8 mouse cellular contexts compared by ENCODE assay signal in genomic region chr17:71476346-71477020, GRCm38 (mm10). TPM values are rescaled to one million over a fixed set of nuclear protein-coding genes. Genes with fewer than 3 reads are reported as not detected.
A peak's percentile ranks its signal among the peaks of the same experiment; 100 is the strongest.
DNase-seq lines count a peak whose midpoint lies in the region; ATAC-seq lines count a peak whose summit lies in the region.

No protein-coding gene starts in this region.

- 74% methylated on average over 7 of the region's 7 CpGs for WGBS in lung, embryonic 16.5 days
- WGBS in limb, embryonic 13.5 days, result 57% methylated on average over 7 of the region's 7 CpGs
- 68% methylated on average over 7 of the region's 7 CpGs for WGBS in stomach, embryonic 15.5 days

- H3K9me3 ChIP-seq in lung, embryonic 16.5 days (ENCODE audit: control insufficient read depth, low read length), result no peaks in the 10 kb centered on the region
- H3K9me3 ChIP-seq in limb, embryonic 13.5 days, result no peaks in the 10 kb centered on the region
- no peaks in the 10 kb centered on the region for H3K9me3 ChIP-seq in stomach, embryonic 15.5 days

- DNase-seq in adrenal gland, adult 8-10 months, result peak; percentile 28
- DNase-seq in adrenal gland, postnatal 25 days, result no peak
- no peak for DNase-seq in lung, postnatal 10 days
- DNase-seq in layer of hippocampus, postnatal 36 days, result no peak
- no peak for DNase-seq in urinary bladder, postnatal 14 days (ENCODE audit: low spot score)

- peaks cover 12% of the 10 kb centered on the region for H3K4me1 ChIP-seq in lung, embryonic 16.5 days (replicated peaks; ENCODE audit: control insufficient read depth, insufficient read depth, low read length)
- peaks cover 17% of the 10 kb centered on the region for H3K4me1 ChIP-seq in limb, embryonic 13.5 days
- H3K4me1 ChIP-seq in stomach, embryonic 15.5 days, result peaks cover 6% of the 10 kb centered on the region

- H3K27me3 ChIP-seq in lung, embryonic 16.5 days (ENCODE audit: control insufficient read depth, insufficient read depth, low read depth, low read length), result no peaks in the 10 kb centered on the region
- no peaks in the 10 kb centered on the region for H3K27me3 ChIP-seq in limb, embryonic 13.5 days
- no peaks in the 10 kb centered on the region for H3K27me3 ChIP-seq in stomach, embryonic 15.5 days (replicated peaks)

- H3K4me2 ChIP-seq in lung, embryonic 16.5 days (ENCODE audit: low read depth, low read length), result peak overlapping the region; percentile 85
- peak overlapping the region; percentile 86 for H3K4me2 ChIP-seq in limb, embryonic 13.5 days (replicated peaks)
- H3K4me2 ChIP-seq in stomach, embryonic 15.5 days, result peak overlapping the region; percentile 76

- ATAC-seq in lung, embryonic 16.5 days (ENCODE audit: low read depth), result no peak
- ATAC-seq in limb, embryonic 13.5 days (ENCODE audit: low FRiP score, low read depth), result no peak
- ATAC-seq in stomach, embryonic 15.5 days (ENCODE audit: insufficient read depth, low FRiP score, low read depth), result no peak

- H3K36me3 ChIP-seq in lung, embryonic 16.5 days (ENCODE audit: control insufficient read depth, insufficient read depth, low read length), result no peaks in the 10 kb centered on the region
- H3K36me3 ChIP-seq in limb, embryonic 13.5 days, result no peaks in the 10 kb centered on the region
- H3K36me3 ChIP-seq in stomach, embryonic 15.5 days, result no peaks in the 10 kb centered on the region

- H3K27ac ChIP-seq in lung, embryonic 16.5 days (ENCODE audit: low read length), result peak overlapping the region; percentile 99
- H3K27ac ChIP-seq in limb, embryonic 13.5 days, result peak overlapping the region; percentile 99; the same call in 1 of the 2 replicates
- peak overlapping the region; percentile 99; the same call in 1 of the 2 replicates for H3K27ac ChIP-seq in stomach, embryonic 15.5 days

- H3K4me3 ChIP-seq in lung, embryonic 16.5 days (ENCODE audit: low read length), result peak overlapping the region; percentile 92
- H3K4me3 ChIP-seq in limb, embryonic 13.5 days, result peak overlapping the region; percentile 90
- peak overlapping the region; percentile 84; the same call in 1 of the 2 replicates for H3K4me3 ChIP-seq in stomach, embryonic 15.5 days (replicated peaks)

- H3K9ac ChIP-seq in lung, embryonic 16.5 days (ENCODE audit: low read length), result peak overlapping the region; percentile 97
- H3K9ac ChIP-seq in limb, embryonic 13.5 days, result no peak overlapping the region
- no peak overlapping the region for H3K9ac ChIP-seq in stomach, embryonic 15.5 days

RNA-seq across cellular contexts. Expression of gene Smchd1, which starts 1.3 kb away (rescaled TPM):
- total RNA-seq in adrenal gland, adult 8-10 months (2022), result 10 to 100 TPM; 35.0 to 56.7 (median 47.4) TPM
- 43.5 and 43.6 TPM in 2 replicates for total RNA-seq in adrenal gland, postnatal 25 days (2021)
- polyA plus RNA-seq in lung, embryonic 16.5 days (2015; fragmentation: Nextera tagmentation; extraction: Ambion mirVana), result 56.1 and 58.6 TPM in 2 replicates
- polyA plus RNA-seq in limb, embryonic 13.5 days (2015; fragmentation: Nextera tagmentation; extraction: Ambion mirVana), result 72.3 and 81.5 TPM in 2 replicates
- 57.1 and 58.3 TPM in 2 replicates for polyA plus RNA-seq in stomach, embryonic 15.5 days (2015; fragmentation: Nextera tagmentation; extraction: Ambion mirVana)
- total RNA-seq in layer of hippocampus, postnatal 36 days (2021), result 10 to 100 TPM; 32.0 to 39.4 TPM

RNA-seq across cellular contexts. Expression of gene Gm4707, which starts 16.8 kb away (rescaled TPM):
- 1 to 10 TPM; 1.1 to 5.3 (median 2.0) TPM for total RNA-seq in adrenal gland, adult 8-10 months (2022)
- 2.6 and 3.4 TPM in 2 replicates for total RNA-seq in adrenal gland, postnatal 25 days (2021)
- 3.0 and 3.8 TPM in 2 replicates for polyA plus RNA-seq in lung, embryonic 16.5 days (2015; fragmentation: Nextera tagmentation; extraction: Ambion mirVana)
- 5.8 and 7.4 TPM in 2 replicates for polyA plus RNA-seq in limb, embryonic 13.5 days (2015; fragmentation: Nextera tagmentation; extraction: Ambion mirVana)
- 3.1 and 3.3 TPM in 2 replicates for polyA plus RNA-seq in stomach, embryonic 15.5 days (2015; fragmentation: Nextera tagmentation; extraction: Ambion mirVana)
- 1 to 10 TPM; 2.6 to 4.1 TPM for total RNA-seq in layer of hippocampus, postnatal 36 days (2021)

RNA-seq across cellular contexts. Expression of gene Ndc80, which starts 50.2 kb away (rescaled TPM):
- 1 to 10 TPM in 2 of 4 experiments, under 1 TPM in 2; 0.67 to 1.5 (median 0.99) TPM for total RNA-seq in adrenal gland, adult 8-10 months (2022)
- 4.3 and 5.9 TPM in 2 replicates for total RNA-seq in adrenal gland, postnatal 25 days (2021)
- 55.1 and 59.5 TPM in 2 replicates for polyA plus RNA-seq in lung, embryonic 16.5 days (2015; fragmentation: Nextera tagmentation; extraction: Ambion mirVana)
- 45.6 and 46.6 TPM in 2 replicates for polyA plus RNA-seq in limb, embryonic 13.5 days (2015; fragmentation: Nextera tagmentation; extraction: Ambion mirVana)
- 41.2 and 41.3 TPM in 2 replicates for polyA plus RNA-seq in stomach, embryonic 15.5 days (2015; fragmentation: Nextera tagmentation; extraction: Ambion mirVana)
- under 1 TPM; 0.53 to 0.55 TPM for total RNA-seq in layer of hippocampus, postnatal 36 days (2021)
